Mouse (Mus musculus): ENCODE results near the gene Garnl3. TPM values are rescaled to one million over a fixed set of nuclear protein-coding genes. Genes with fewer than 3 reads are reported as not detected.

The Garnl3 gene
- polyA plus RNA-seq, 1 experiment from 2014 or later = 62.3 TPM

GRCm38 (mm10) chr2:33045899-33046298 is 85.6 kb downstream of the Garnl3 start:
- H3K9ac ChIP-seq (replicated peaks) = no peak overlapping the region
- ATAC-seq (ENCODE audit: low FRiP score) = no peak
- H3K27ac ChIP-seq (replicated peaks) = no peak overlapping the region
- no peaks in the 10 kb centered on the region; the same call in 1 of the 2 replicates for H3K36me3 ChIP-seq
- no peaks in the 10 kb centered on the region; the same call in 1 of the 2 replicates for H3K4me1 ChIP-seq
- no peak overlapping the region for H3K4me3 ChIP-seq (replicated peaks)
- H3K27me3 ChIP-seq (replicated peaks) = no peaks in the 10 kb centered on the region
- no peak overlapping the region for H3K4me2 ChIP-seq
- H3K9me3 ChIP-seq (replicated peaks) = no peaks in the 10 kb centered on the region
- WGBS = 67% methylated on average over 3 of the region's 3 CpGs

- Histone ChIP-seq H3K9ac (replicated peaks) (no peak overlapping the region), H3K4me1 (no peaks in the 10 kb centered on the region; the same call in 1 of the 2 replicates), H3K36me3 (no peaks in the 10 kb centered on the region), H3K4me3 (replicated peaks) (no peak overlapping the region), H3K9me3 (replicated peaks) (no peaks in the 10 kb centered on the region), H3K27me3 (replicated peaks) (no peaks in the 10 kb centered on the region), H3K27ac (replicated peaks) (no peak overlapping the region), H3K4me2 (no peak overlapping the region)
- 75% methylated on average over 6 of the region's 6 CpGs for WGBS
- ATAC-seq (ENCODE audit: low FRiP score) = no peak
Measured at GRCm38 (mm10) chr2:33042781-33043180, 88.7 kb downstream of the Garnl3 start.

- no peak overlapping the region for H3K9ac ChIP-seq (replicated peaks)
- no peaks in the 10 kb centered on the region for H3K9me3 ChIP-seq (replicated peaks)
- H3K27ac ChIP-seq (replicated peaks) = no peak overlapping the region
- no peaks in the 10 kb centered on the region for H3K27me3 ChIP-seq (replicated peaks)
- H3K4me3 ChIP-seq (replicated peaks) = no peak overlapping the region
- H3K4me2 ChIP-seq = no peak overlapping the region
- no peaks in the 10 kb centered on the region for H3K36me3 ChIP-seq
- WGBS = 74% methylated on average over 3 of the region's 3 CpGs
- no peaks in the 10 kb centered on the region; the same call in 1 of the 2 replicates for H3K4me1 ChIP-seq
- no peak for ATAC-seq (ENCODE audit: low FRiP score)
Measured at GRCm38 (mm10) chr2:33041571-33041970, 89.9 kb downstream of the Garnl3 start.

- no peaks in the 10 kb centered on the region for H3K9me3 ChIP-seq (replicated peaks)
- no peak overlapping the region for H3K9ac ChIP-seq (replicated peaks)
- ATAC-seq (ENCODE audit: low FRiP score) = no peak
- H3K27me3 ChIP-seq (replicated peaks) = no peaks in the 10 kb centered on the region
- H3K27ac ChIP-seq (replicated peaks) = no peak overlapping the region
- H3K36me3 ChIP-seq = peaks cover 6% of the 10 kb centered on the region; the same call in 1 of the 2 replicates
- H3K4me3 ChIP-seq (replicated peaks) = no peak overlapping the region
- no peaks in the 10 kb centered on the region for H3K4me1 ChIP-seq
- no peak overlapping the region for H3K4me2 ChIP-seq
- WGBS = 61% methylated on average over 1 of the region's 1 CpGs
Measured at GRCm38 (mm10) chr2:33037429-33037828, 94.0 kb downstream of the Garnl3 start.

GRCm38 (mm10) chr2:33035297-33035696 is 96.2 kb downstream of the Garnl3 start:
- Histone ChIP-seq H3K4me1 (no peaks in the 10 kb centered on the region), H3K9ac (replicated peaks) (no peak overlapping the region), H3K9me3 (replicated peaks) (no peaks in the 10 kb centered on the region), H3K27ac (replicated peaks) (no peak overlapping the region), H3K36me3 (peaks cover 22% of the 10 kb centered on the region), H3K27me3 (replicated peaks) (no peaks in the 10 kb centered on the region), H3K4me2 (no peak overlapping the region), H3K4me3 (replicated peaks) (no peak overlapping the region)
- ATAC-seq (ENCODE audit: low FRiP score) = no peak
- 79% methylated on average over 1 of the region's 1 CpGs for WGBS

GRCm38 (mm10) chr2:33033281-33033680 is 98.2 kb downstream of the Garnl3 start:
- no peaks in the 10 kb centered on the region for H3K4me1 ChIP-seq
- no peak overlapping the region for H3K4me3 ChIP-seq (replicated peaks)
- H3K4me2 ChIP-seq = no peak overlapping the region
- H3K27me3 ChIP-seq (replicated peaks) = no peaks in the 10 kb centered on the region
- H3K36me3 ChIP-seq = peaks cover 38% of the 10 kb centered on the region
- no peak overlapping the region for H3K27ac ChIP-seq (replicated peaks)
- WGBS = 91% methylated on average over 7 of the region's 7 CpGs
- no peak for ATAC-seq (ENCODE audit: low FRiP score)
- H3K9me3 ChIP-seq (replicated peaks) = no peaks in the 10 kb centered on the region
- no peak overlapping the region for H3K9ac ChIP-seq (replicated peaks)

GRCm38 (mm10) chr2:33032391-33033062 is 98.9 kb downstream of the Garnl3 start:
- H3K4me3 ChIP-seq (replicated peaks) = no peak overlapping the region
- no peak overlapping the region for H3K27ac ChIP-seq (replicated peaks)
- no peaks in the 10 kb centered on the region for H3K9me3 ChIP-seq (replicated peaks)
- H3K4me2 ChIP-seq = no peak overlapping the region
- H3K4me1 ChIP-seq = no peaks in the 10 kb centered on the region
- peaks cover 46% of the 10 kb centered on the region for H3K36me3 ChIP-seq
- WGBS = 89% methylated on average over 5 of the region's 5 CpGs
- H3K27me3 ChIP-seq (replicated peaks) = no peaks in the 10 kb centered on the region
- ATAC-seq (ENCODE audit: low FRiP score) = no peak
- H3K9ac ChIP-seq (replicated peaks) = no peak overlapping the region

GRCm38 (mm10) chr2:33025040-33025439 is 106.4 kb downstream of the Garnl3 start:
- Histone ChIP-seq H3K9ac (replicated peaks) (no peak overlapping the region), H3K27ac (replicated peaks) (no peak overlapping the region), H3K4me2 (no peak overlapping the region), H3K4me1 (0 out of 2 replicates have a peak, but pooled peaks cover 3% of the 10 kb centered on the region), H3K9me3 (replicated peaks) (no peaks in the 10 kb centered on the region), H3K36me3 (peaks cover 32% of the 10 kb centered on the region), H3K27me3 (replicated peaks) (no peaks in the 10 kb centered on the region), H3K4me3 (replicated peaks) (no peak overlapping the region)
- no peak for ATAC-seq (ENCODE audit: low FRiP score)
- WGBS = 65% methylated on average over 4 of the region's 4 CpGs

- Histone ChIP-seq H3K9ac (replicated peaks) (no peak overlapping the region), H3K36me3 (peaks cover 29% of the 10 kb centered on the region), H3K27ac (replicated peaks) (no peak overlapping the region), H3K27me3 (replicated peaks) (no peaks in the 10 kb centered on the region), H3K4me3 (replicated peaks) (no peak overlapping the region), H3K4me1 (0 out of 2 replicates have a peak, but pooled peaks cover 3% of the 10 kb centered on the region), H3K4me2 (no peak overlapping the region), H3K9me3 (replicated peaks) (no peaks in the 10 kb centered on the region)
- WGBS = 68% methylated on average over 10 of the region's 10 CpGs
- peak; percentile 14; the same call in 1 of the 2 replicates for ATAC-seq (ENCODE audit: low FRiP score)
Measured at GRCm38 (mm10) chr2:33024564-33024963, 106.9 kb downstream of the Garnl3 start.

GRCm38 (mm10) chr2:33022846-33023245 is 108.6 kb downstream of the Garnl3 start:
- WGBS = 76% methylated on average over 6 of the region's 6 CpGs
- H3K4me1 ChIP-seq = 0 out of 2 replicates have a peak, but pooled peaks cover 3% of the 10 kb centered on the region
- H3K4me2 ChIP-seq = no peak overlapping the region
- H3K9ac ChIP-seq (replicated peaks) = no peak overlapping the region
- H3K4me3 ChIP-seq (replicated peaks) = no peak overlapping the region
- ATAC-seq (ENCODE audit: low FRiP score) = no peak
- H3K27me3 ChIP-seq (replicated peaks) = no peaks in the 10 kb centered on the region
- H3K36me3 ChIP-seq = peaks cover 14% of the 10 kb centered on the region
- no peaks in the 10 kb centered on the region for H3K9me3 ChIP-seq (replicated peaks)
- H3K27ac ChIP-seq (replicated peaks) = no peak overlapping the region

GRCm38 (mm10) chr2:33018026-33018425 is 113.4 kb downstream of the Garnl3 start:
- Histone ChIP-seq H3K4me1 (no peaks in the 10 kb centered on the region), H3K9ac (replicated peaks) (no peak overlapping the region), H3K36me3 (peaks cover 14% of the 10 kb centered on the region), H3K4me2 (no peak overlapping the region), H3K9me3 (replicated peaks) (no peaks in the 10 kb centered on the region), H3K27ac (replicated peaks) (no peak overlapping the region), H3K27me3 (replicated peaks) (no peaks in the 10 kb centered on the region), H3K4me3 (replicated peaks) (no peak overlapping the region)
- 5% methylated on average over 6 of the region's 6 CpGs for WGBS
- no peak for ATAC-seq (ENCODE audit: low FRiP score)

GRCm38 (mm10) chr2:33017191-33017590 is 114.3 kb downstream of the Garnl3 start:
- no peak overlapping the region for H3K27ac ChIP-seq (replicated peaks)
- no peak for ATAC-seq (ENCODE audit: low FRiP score)
- no peak overlapping the region for H3K4me2 ChIP-seq
- no peaks in the 10 kb centered on the region for H3K4me1 ChIP-seq
- H3K36me3 ChIP-seq = peaks cover 14% of the 10 kb centered on the region
- no peak overlapping the region for H3K9ac ChIP-seq (replicated peaks)
- H3K9me3 ChIP-seq (replicated peaks) = no peaks in the 10 kb centered on the region
- H3K4me3 ChIP-seq (replicated peaks) = no peak overlapping the region
- 83% methylated on average over 2 of the region's 2 CpGs for WGBS
- no peaks in the 10 kb centered on the region for H3K27me3 ChIP-seq (replicated peaks)
